Mouse (Mus musculus): ENCODE data around the gene Pik3c2g. TPM values are rescaled to one million over a fixed set of nuclear protein-coding genes. Genes with fewer than 3 reads are reported as not detected.

Pik3c2g gene
- polyA plus RNA-seq, 1 experiment from 2014 or later, result 0.49 TPM

GRCm38 (mm10) chr6:139588409-139588808 lies 1.4 kb downstream of the Pik3c2g start:
- 46% methylated on average over 15 of the region's 15 CpGs for WGBS
- H3K9me3 ChIP-seq (ENCODE audit: control insufficient read depth, low read length), result no peaks in the 10 kb centered on the region
- H3K4me2 ChIP-seq (replicated peaks; ENCODE audit: low read depth, low read length), result no peak overlapping the region
- no peak overlapping the region for H3K27ac ChIP-seq (ENCODE audit: low read depth, low read length)
- DNase-seq (ENCODE audit: low spot score), result peak; percentile 25
- peak; percentile 46; the same call in 1 of the 2 replicates for ATAC-seq (ENCODE audit: low FRiP score)
- H3K36me3 ChIP-seq (ENCODE audit: control insufficient read depth, insufficient read depth, low read length), result no peaks in the 10 kb centered on the region
- H3K4me3 ChIP-seq (ENCODE audit: low read depth, low read length), result no peak overlapping the region
- H3K27me3 ChIP-seq (ENCODE audit: control insufficient read depth, insufficient read depth, low read length), result no peaks in the 10 kb centered on the region
- no peak overlapping the region for H3K9ac ChIP-seq (ENCODE audit: low read depth, low read length)
- no peaks in the 10 kb centered on the region for H3K4me1 ChIP-seq (replicated peaks; ENCODE audit: control insufficient read depth, insufficient read depth, low read length)

- Histone ChIP-seq H3K9ac (ENCODE audit: low read depth, low read length) (no peak overlapping the region), H3K27ac (ENCODE audit: low read depth, low read length) (no peak overlapping the region), H3K4me2 (replicated peaks; ENCODE audit: low read depth, low read length) (no peak overlapping the region), H3K4me1 (replicated peaks; ENCODE audit: control insufficient read depth, insufficient read depth, low read length) (no peaks in the 10 kb centered on the region), H3K4me3 (ENCODE audit: low read depth, low read length) (no peak overlapping the region), H3K9me3 (ENCODE audit: control insufficient read depth, low read length) (no peaks in the 10 kb centered on the region), H3K36me3 (ENCODE audit: control insufficient read depth, insufficient read depth, low read length) (no peaks in the 10 kb centered on the region), H3K27me3 (ENCODE audit: control insufficient read depth, insufficient read depth, low read length) (no peaks in the 10 kb centered on the region)
- DNase-seq (ENCODE audit: low spot score) (peak; percentile 88), ATAC-seq (ENCODE audit: low FRiP score) (peak; percentile 56; the same call in 1 of the 2 replicates)
- 14% methylated on average over 12 of the region's 12 CpGs for WGBS
Measured at GRCm38 (mm10) chr6:139589291-139589690, 2.3 kb downstream of the Pik3c2g start.

GRCm38 (mm10) chr6:139589854-139590253 lies 2.8 kb downstream of the Pik3c2g start:
- no peaks in the 10 kb centered on the region for H3K36me3 ChIP-seq (ENCODE audit: control insufficient read depth, insufficient read depth, low read length)
- H3K9me3 ChIP-seq (ENCODE audit: control insufficient read depth, low read length), result no peaks in the 10 kb centered on the region
- no peak overlapping the region for H3K4me2 ChIP-seq (replicated peaks; ENCODE audit: low read depth, low read length)
- ATAC-seq (ENCODE audit: low FRiP score) (no peak), DNase-seq (ENCODE audit: low spot score) (no peak)
- WGBS, result 72% methylated on average over 9 of the region's 9 CpGs
- H3K27ac ChIP-seq (ENCODE audit: low read depth, low read length), result no peak overlapping the region
- H3K9ac ChIP-seq (ENCODE audit: low read depth, low read length), result no peak overlapping the region
- H3K4me1 ChIP-seq (replicated peaks; ENCODE audit: control insufficient read depth, insufficient read depth, low read length), result no peaks in the 10 kb centered on the region
- H3K27me3 ChIP-seq (ENCODE audit: control insufficient read depth, insufficient read depth, low read length), result no peaks in the 10 kb centered on the region
- no peak overlapping the region for H3K4me3 ChIP-seq (ENCODE audit: low read depth, low read length)

DNA sequence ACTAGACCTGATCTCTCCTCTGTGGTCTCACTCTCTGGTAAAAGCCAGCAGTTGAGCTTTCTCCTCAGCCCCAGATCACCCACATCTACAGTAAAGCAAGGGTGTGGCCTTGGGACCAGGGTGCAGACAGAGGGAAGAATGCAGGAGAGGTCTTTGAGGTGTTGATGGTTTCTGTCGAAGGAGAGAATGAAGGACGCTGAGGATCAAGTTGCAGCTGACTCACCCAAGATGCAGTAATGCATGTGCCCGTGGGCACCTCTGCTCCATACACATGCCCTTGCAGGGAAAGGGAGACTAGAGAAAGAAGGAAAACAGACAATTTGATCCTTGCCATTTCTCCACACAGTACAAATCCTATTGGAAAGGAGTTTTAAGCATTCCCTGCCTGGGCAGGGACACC lies 5.1 kb downstream of the Pik3c2g start:
- ATAC-seq (ENCODE audit: low FRiP score) (no peak), DNase-seq (ENCODE audit: low spot score) (no peak)
- Histone ChIP-seq H3K9ac (ENCODE audit: low read depth, low read length) (no peak overlapping the region), H3K27me3 (ENCODE audit: control insufficient read depth, insufficient read depth, low read length) (no peaks in the 10 kb centered on the region), H3K4me1 (replicated peaks; ENCODE audit: control insufficient read depth, insufficient read depth, low read length) (no peaks in the 10 kb centered on the region), H3K9me3 (ENCODE audit: control insufficient read depth, low read length) (no peaks in the 10 kb centered on the region), H3K4me3 (ENCODE audit: low read depth, low read length) (no peak overlapping the region), H3K36me3 (ENCODE audit: control insufficient read depth, insufficient read depth, low read length) (no peaks in the 10 kb centered on the region), H3K27ac (ENCODE audit: low read depth, low read length) (no peak overlapping the region), H3K4me2 (replicated peaks; ENCODE audit: low read depth, low read length) (no peak overlapping the region)
- WGBS, result 43% methylated on average over 3 of the region's 3 CpGs

DNA sequence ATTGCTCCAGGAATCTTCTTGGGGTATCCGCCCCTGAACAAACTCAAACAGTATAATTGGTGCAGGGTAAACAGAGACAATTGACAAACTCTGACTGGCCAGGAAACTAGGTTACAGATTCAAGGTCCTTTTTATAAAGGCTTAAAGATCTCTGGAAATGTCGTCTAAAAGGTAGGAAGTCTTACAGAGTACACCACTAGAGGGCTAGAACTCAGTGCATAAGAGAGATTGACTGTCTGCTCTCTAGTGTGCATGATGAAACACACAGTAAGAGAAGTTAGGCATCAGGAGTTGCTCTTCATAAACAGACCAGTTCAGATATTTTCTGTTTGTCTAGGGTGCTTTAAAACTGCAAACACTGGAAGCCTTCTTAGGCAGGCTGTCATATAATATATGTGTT lies 9.4 kb downstream of the Pik3c2g start:
- Histone ChIP-seq H3K9me3 (ENCODE audit: control insufficient read depth, low read length) (no peaks in the 10 kb centered on the region), H3K9ac (ENCODE audit: low read depth, low read length) (no peak overlapping the region), H3K36me3 (ENCODE audit: control insufficient read depth, insufficient read depth, low read length) (no peaks in the 10 kb centered on the region), H3K27ac (ENCODE audit: low read depth, low read length) (no peak overlapping the region), H3K4me3 (ENCODE audit: low read depth, low read length) (no peak overlapping the region), H3K27me3 (ENCODE audit: control insufficient read depth, insufficient read depth, low read length) (no peaks in the 10 kb centered on the region), H3K4me1 (replicated peaks; ENCODE audit: control insufficient read depth, insufficient read depth, low read length) (no peaks in the 10 kb centered on the region), H3K4me2 (replicated peaks; ENCODE audit: low read depth, low read length) (no peak overlapping the region)
- ATAC-seq (ENCODE audit: low FRiP score) (no peak), DNase-seq (ENCODE audit: low spot score) (no peak)
- WGBS, result 49% methylated on average over 2 of the region's 2 CpGs

- Histone ChIP-seq H3K9me3 (ENCODE audit: control insufficient read depth, low read length) (no peaks in the 10 kb centered on the region), H3K4me3 (ENCODE audit: low read depth, low read length) (no peak overlapping the region), H3K36me3 (ENCODE audit: control insufficient read depth, insufficient read depth, low read length) (no peaks in the 10 kb centered on the region), H3K27me3 (ENCODE audit: control insufficient read depth, insufficient read depth, low read length) (no peaks in the 10 kb centered on the region), H3K27ac (ENCODE audit: low read depth, low read length) (no peak overlapping the region), H3K9ac (ENCODE audit: low read depth, low read length) (no peak overlapping the region), H3K4me1 (replicated peaks; ENCODE audit: control insufficient read depth, insufficient read depth, low read length) (no peaks in the 10 kb centered on the region), H3K4me2 (replicated peaks; ENCODE audit: low read depth, low read length) (no peak overlapping the region)
- 87% methylated on average over 1 of the region's 1 CpGs for WGBS
- DNase-seq (ENCODE audit: low spot score) (no peak), ATAC-seq (ENCODE audit: low FRiP score) (no peak)
Measured at GRCm38 (mm10) chr6:139599216-139599615, 12.2 kb downstream of the Pik3c2g start.

GRCm38 (mm10) chr6:139618774-139619173 lies 31.8 kb downstream of the Pik3c2g start:
- WGBS, result 83% methylated on average over 4 of the region's 4 CpGs
- Histone ChIP-seq H3K9ac (ENCODE audit: low read depth, low read length) (no peak overlapping the region), H3K27me3 (ENCODE audit: control insufficient read depth, insufficient read depth, low read length) (no peaks in the 10 kb centered on the region), H3K4me1 (replicated peaks; ENCODE audit: control insufficient read depth, insufficient read depth, low read length) (no peaks in the 10 kb centered on the region), H3K4me3 (ENCODE audit: low read depth, low read length) (no peak overlapping the region), H3K4me2 (replicated peaks; ENCODE audit: low read depth, low read length) (no peak overlapping the region), H3K27ac (ENCODE audit: low read depth, low read length) (no peak overlapping the region), H3K9me3 (ENCODE audit: control insufficient read depth, low read length) (no peaks in the 10 kb centered on the region), H3K36me3 (ENCODE audit: control insufficient read depth, insufficient read depth, low read length) (no peaks in the 10 kb centered on the region)
- DNase-seq (ENCODE audit: low spot score), result no peak
- ATAC-seq (ENCODE audit: low FRiP score), result no peak

DNA sequence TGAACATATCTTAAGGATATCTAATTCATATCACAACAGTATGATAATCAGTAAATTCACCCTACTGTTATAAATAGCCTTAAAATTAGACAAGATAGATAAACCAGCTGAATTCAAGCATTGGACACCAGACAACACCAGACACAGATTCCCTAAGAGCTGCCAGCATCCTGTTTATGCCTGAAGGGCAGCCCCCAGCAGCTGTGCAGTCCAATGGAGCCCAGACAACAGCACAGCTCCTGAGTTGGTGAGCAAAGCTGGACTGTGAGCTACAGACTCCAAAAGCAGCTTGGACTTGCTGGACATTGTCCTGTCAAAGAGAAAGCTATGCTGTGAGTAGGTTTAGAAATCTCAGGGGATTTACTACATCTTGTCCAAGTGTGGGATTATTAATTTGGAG lies 37.7 kb downstream of the Pik3c2g start:
- no peaks in the 10 kb centered on the region for H3K4me1 ChIP-seq (replicated peaks; ENCODE audit: control insufficient read depth, insufficient read depth, low read length)
- ATAC-seq (ENCODE audit: low FRiP score) (no peak), DNase-seq (ENCODE audit: low spot score) (no peak)
- no peaks in the 10 kb centered on the region for H3K27me3 ChIP-seq (ENCODE audit: control insufficient read depth, insufficient read depth, low read length)
- H3K4me2 ChIP-seq (replicated peaks; ENCODE audit: low read depth, low read length), result no peak overlapping the region
- no peaks in the 10 kb centered on the region for H3K36me3 ChIP-seq (ENCODE audit: control insufficient read depth, insufficient read depth, low read length)
- H3K27ac ChIP-seq (ENCODE audit: low read depth, low read length), result no peak overlapping the region
- no peak overlapping the region for H3K4me3 ChIP-seq (ENCODE audit: low read depth, low read length)
- no peak overlapping the region for H3K9ac ChIP-seq (ENCODE audit: low read depth, low read length)
- no peaks in the 10 kb centered on the region for H3K9me3 ChIP-seq (ENCODE audit: control insufficient read depth, low read length)

DNA sequence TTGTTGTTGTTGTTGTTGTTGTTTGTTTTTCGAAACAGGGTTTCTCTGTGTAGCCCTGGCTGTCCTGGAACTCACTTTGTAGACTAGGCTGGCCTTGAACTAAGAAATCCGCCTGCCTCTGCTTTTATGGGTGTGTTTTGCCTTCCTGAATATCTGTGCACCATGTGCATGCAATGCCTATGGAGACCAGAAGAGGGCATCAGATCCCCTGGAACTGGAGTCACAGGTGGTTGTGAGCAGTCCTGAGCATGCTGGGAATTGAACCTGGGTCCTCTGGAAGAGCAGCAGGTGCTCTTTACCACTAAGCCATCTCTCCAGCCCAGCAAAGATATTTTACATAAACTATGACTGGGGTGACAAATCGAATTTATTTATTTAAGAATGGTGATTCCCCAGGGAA lies 47.5 kb downstream of the Pik3c2g start:
- no peak for ATAC-seq (ENCODE audit: low FRiP score)
- WGBS, result 89% methylated on average over 3 of the region's 3 CpGs
- H3K4me3 ChIP-seq (ENCODE audit: low read depth, low read length), result no peak overlapping the region
- H3K4me1 ChIP-seq (replicated peaks; ENCODE audit: control insufficient read depth, insufficient read depth, low read length), result no peaks in the 10 kb centered on the region
- peak; percentile 6 for DNase-seq (ENCODE audit: low spot score)
- no peaks in the 10 kb centered on the region for H3K9me3 ChIP-seq (ENCODE audit: control insufficient read depth, low read length)
- H3K9ac ChIP-seq (ENCODE audit: low read depth, low read length), result no peak overlapping the region
- H3K27me3 ChIP-seq (ENCODE audit: control insufficient read depth, insufficient read depth, low read length), result no peaks in the 10 kb centered on the region
- no peaks in the 10 kb centered on the region for H3K36me3 ChIP-seq (ENCODE audit: control insufficient read depth, insufficient read depth, low read length)
- H3K4me2 ChIP-seq (replicated peaks; ENCODE audit: low read depth, low read length), result no peak overlapping the region
- H3K27ac ChIP-seq (ENCODE audit: low read depth, low read length), result no peak overlapping the region

Measured in hindbrain, embryonic 11.5 days (tissue).